Mouse (Mus musculus) kidney, postnatal 14 days (tissue): ENCODE measurements at regions not wholly inside any gene's neighbourhood (a gene's known extent, or its start where the extent isn't known, plus 50 kb on each side); places are given as distances from the start of the nearest gene placed in this dataset.

ENCODE experiments used
- DNase-seq: peaks from one replicate; pipeline ENCODE4 v3.0.0; 2022; ENCODE audit warnings: mixed read lengths

DNA sequence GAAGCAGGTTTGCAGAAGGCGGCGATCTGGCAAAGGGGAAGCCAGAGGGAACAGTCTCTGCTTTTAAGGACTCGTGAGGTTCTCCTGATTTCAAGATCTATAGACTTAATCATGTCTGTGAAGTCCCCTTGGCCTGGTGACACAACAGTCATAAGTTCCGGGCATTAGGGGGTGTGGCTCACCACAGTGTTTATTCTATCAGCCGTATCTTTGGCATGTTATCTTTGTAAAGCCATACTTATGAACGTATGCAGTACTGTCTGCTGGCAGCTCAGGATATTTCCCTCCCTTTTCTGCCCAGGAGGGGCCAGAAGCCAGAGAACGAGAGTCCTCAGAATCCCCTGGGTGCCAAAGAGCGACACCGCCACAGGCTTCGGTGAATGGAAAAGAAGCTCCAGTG lies 51.3 kb upstream of the 1600014C23Rik start:
- DNase-seq: no peak

DNA sequence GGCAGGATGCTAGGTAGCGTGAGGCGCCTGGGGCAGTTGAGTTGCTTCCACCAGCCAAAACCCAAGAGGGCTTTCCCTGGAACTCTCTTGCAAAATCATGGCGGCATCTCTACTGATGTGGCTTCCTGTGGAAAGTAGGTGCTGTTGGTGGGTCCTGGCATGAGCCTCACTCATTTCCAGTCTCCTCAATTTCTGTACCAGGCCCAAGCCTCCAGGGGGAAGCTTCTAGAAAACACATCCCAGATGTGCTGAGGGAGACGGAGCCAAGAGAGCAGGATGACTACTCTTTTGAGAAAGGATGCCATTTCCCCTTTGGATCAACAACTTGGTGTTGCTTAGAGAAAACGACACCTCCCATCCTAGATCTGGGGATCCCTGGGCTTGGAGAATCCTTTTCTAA lies 50.9 kb upstream of the 1600014C23Rik start:
- DNase-seq: no peak
